Mouse (Mus musculus): ENCODE results near the gene Dlgap4.
"Not testable (repeated sequence)": the region's sequence is repeated elsewhere in the genome, so short reads cannot be mapped to it uniquely, and the experiment has no call there.

The Dlgap4 gene

GRCm38 (mm10) chr2:156788836-156789235 is 175.3 kb downstream of the Dlgap4 start:
- intact Hi-C loops (cut with DNase I) = no loop called here

DNA sequence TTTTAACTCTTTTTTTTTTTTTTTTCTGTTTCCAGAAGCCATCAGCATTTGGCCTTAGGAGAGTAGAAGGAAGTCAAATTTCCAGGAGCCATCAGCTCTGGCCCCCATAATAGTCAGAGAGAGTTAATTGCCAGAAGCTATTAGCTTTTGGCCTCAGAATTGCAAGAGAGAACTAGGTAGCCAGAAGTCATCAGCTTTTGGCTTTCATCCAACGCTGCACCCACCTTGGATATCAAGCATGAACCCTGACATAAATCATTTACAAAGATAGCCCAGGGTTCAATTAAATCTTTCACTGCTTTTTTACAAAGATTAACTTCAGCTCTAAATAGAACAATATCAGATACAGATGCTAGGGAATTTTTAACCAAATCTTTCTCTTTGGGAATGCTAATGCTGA is 185.0 kb downstream of the Dlgap4 start:
- intact Hi-C loops (cut with DNase I) = no loop called here

DNA sequence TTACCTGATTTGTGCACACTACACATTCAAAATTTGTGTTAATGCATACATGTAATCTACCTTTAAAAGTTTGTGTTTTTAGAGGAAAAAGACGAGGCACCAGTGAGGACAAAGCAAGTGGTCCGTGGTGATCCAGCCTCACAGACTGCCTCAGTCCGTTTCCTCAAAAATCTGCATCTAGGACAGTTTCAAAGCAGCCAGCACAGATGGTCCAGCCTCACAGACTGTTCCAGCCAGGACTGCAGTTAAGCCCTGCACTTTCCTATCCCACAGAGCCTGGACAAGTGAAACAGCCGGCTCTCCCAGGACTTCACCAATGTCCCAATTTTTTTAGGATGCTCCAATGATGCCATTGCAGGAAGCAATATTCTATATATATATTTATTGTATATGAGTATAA is 187.5 kb downstream of the Dlgap4 start:
- intact Hi-C loops (cut with DNase I) = no loop called here

GRCm38 (mm10) chr2:156802116-156802515 is 188.6 kb downstream of the Dlgap4 start:
- intact Hi-C loops (cut with DNase I) = not testable (repeated sequence)

DNA sequence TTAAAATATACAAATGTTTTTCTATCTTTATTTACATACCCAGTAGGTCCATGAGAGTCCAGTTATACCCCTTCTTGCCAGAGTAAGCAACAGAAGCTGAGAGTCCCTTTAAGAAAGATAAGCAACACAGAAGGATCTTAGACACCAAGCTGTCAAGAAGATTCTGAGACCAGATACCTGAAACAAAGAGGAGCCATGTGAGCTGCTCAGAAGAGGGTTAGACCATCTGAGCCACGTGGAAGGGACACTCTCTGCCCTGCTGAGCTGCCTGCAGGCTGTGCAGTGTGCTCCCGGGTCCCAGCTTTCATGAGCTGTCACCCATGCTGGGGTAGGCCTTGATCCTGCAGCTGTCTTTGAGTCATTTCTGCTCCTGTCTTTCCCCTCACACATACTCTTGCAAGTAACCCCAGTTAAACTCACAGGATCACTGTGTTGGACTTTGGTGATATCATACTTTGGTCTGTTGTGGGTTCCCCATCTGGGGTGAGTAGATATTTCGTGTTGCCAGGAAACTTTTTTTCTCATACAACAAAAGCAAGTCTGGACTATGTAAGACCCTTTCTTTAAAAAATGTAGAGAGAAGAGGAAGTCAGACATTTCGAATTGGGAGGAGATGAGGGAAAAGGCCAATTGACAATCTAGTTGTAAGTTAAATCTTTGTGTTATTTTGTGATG is 190.3 kb downstream of the Dlgap4 start:
- intact Hi-C loops (cut with DNase I) = no loop called here

DNA sequence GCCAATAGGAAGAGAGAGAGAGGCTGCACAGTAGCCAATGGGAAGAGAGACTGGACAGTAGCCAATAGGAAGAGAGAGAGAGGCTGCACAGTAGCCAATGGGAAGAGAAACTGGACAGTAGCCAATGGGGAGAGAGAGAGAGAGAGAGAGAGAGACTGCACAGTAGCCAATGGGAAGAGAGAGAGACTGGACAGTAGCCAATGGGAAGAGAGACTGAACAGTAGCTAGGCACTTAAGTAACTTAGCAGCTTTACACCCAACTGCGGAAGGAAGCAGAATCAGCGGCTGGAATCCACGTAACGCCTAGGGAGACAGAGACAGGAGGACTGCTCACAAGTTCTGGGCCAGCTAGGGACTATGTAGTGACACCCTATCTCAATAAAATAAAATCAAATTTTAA is 191.1 kb downstream of the Dlgap4 start:
- intact Hi-C loops (cut with DNase I) = no loop called here

- intact Hi-C loops (cut with DNase I) = loop anchor here (5.0 kb wide), 1 partner anchor 45 kb away; no protein-coding TSS in a partner anchor
Observed at GRCm38 (mm10) chr2:156806886-156807285, 193.4 kb downstream of the Dlgap4 start.

DNA sequence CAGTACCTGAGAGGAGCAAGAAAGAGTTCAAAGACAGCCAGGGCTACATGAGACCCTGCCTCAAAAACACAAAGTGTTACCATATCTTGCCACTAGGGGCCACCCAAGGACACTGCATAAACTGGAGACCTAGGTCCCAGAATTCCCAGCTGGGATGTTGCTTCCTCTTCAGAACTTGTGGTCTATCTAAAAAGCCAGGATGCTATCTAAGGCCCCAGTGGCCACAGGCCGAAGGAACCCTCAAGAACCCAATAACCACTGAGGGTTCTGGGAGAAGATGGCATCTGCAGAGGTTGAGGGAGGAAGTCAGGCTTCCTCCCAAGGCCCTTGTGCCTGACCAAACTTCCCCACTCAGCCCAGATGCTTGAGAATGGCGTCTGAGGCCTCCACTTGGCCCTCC is 196.1 kb downstream of the Dlgap4 start:
- intact Hi-C loops (cut with DNase I) = loop anchor here (5.0 kb wide), 1 partner anchor 43 kb away; no protein-coding TSS in a partner anchor

GRCm38 (mm10) chr2:156810716-156811115 is 197.2 kb downstream of the Dlgap4 start:
- intact Hi-C loops (cut with DNase I) = loop anchor here (5.0 kb wide), 1 partner anchor 282 kb away; no protein-coding TSS in a partner anchor

- intact Hi-C loops (cut with DNase I) = loop anchor here (5.0 kb wide), 1 partner anchor 281 kb away; no protein-coding TSS in a partner anchor
Observed at GRCm38 (mm10) chr2:156811556-156811955, 198.1 kb downstream of the Dlgap4 start.
